Mouse (Mus musculus): ENCODE measurements around the gene Adam23. TPM values are rescaled to one million over a fixed set of nuclear protein-coding genes. Genes with fewer than 3 reads are reported as not detected.

The Adam23 gene
- polyA plus RNA-seq, 1 experiment from 2014 or later: 4.5 TPM

- no peaks in the 10 kb centered on the region for H3K27me3 ChIP-seq (ENCODE audit: insufficient read depth, low read length)
- no peak overlapping the region for H3K27ac ChIP-seq (ENCODE audit: low read depth)
- ATAC-seq (no peak), DNase-seq (no peak)
- TF ChIP-seq CTCF (IDR thresholded peaks at IDR 0.05; ENCODE audit: low read depth): no peak
- no peak overlapping the region for H3K4me3 ChIP-seq (ENCODE audit: low read depth, low read length)
- no peaks in the 10 kb centered on the region for H3K9me3 ChIP-seq (ENCODE audit: low read length)
- H3K9ac ChIP-seq (replicated peaks): no peak overlapping the region
- H3K36me3 ChIP-seq (replicated peaks; ENCODE audit: insufficient read depth, low read length): no peaks in the 10 kb centered on the region
- WGBS (ENCODE audit: insufficient replicate concordance): 68% methylated on average over 6 of the region's 6 CpGs
- no peak overlapping the region for H3K4me2 ChIP-seq (ENCODE audit: low read depth, low read length)
- H3K4me1 ChIP-seq (ENCODE audit: insufficient read depth): no peaks in the 10 kb centered on the region
Measured at GRCm38 (mm10) chr1:63459926-63460325, 14.2 kb downstream of the Adam23 start.

GRCm38 (mm10) chr1:63464441-63464840 is 18.8 kb downstream of the Adam23 start:
- TF ChIP-seq EP300 (IDR thresholded peaks at IDR 0.05; ENCODE audit: low read depth) (no peak), CTCF (IDR thresholded peaks at IDR 0.05; ENCODE audit: low read depth) (no peak)
- no peak overlapping the region for H3K27ac ChIP-seq (ENCODE audit: low read depth)
- no peak overlapping the region for H3K9ac ChIP-seq (replicated peaks)
- ATAC-seq (no peak), DNase-seq (no peak)
- no peaks in the 10 kb centered on the region for H3K9me3 ChIP-seq (ENCODE audit: low read length)
- 75% methylated on average over 1 of the region's 1 CpGs for WGBS (ENCODE audit: insufficient replicate concordance)
- no peak overlapping the region for H3K4me3 ChIP-seq (ENCODE audit: low read depth, low read length)
- H3K36me3 ChIP-seq (replicated peaks; ENCODE audit: insufficient read depth, low read length): no peaks in the 10 kb centered on the region
- H3K4me1 ChIP-seq (ENCODE audit: insufficient read depth): no peaks in the 10 kb centered on the region
- no peak overlapping the region for H3K4me2 ChIP-seq (ENCODE audit: low read depth, low read length)
- H3K27me3 ChIP-seq (ENCODE audit: insufficient read depth, low read length): no peaks in the 10 kb centered on the region

GRCm38 (mm10) chr1:63473272-63473671 is 27.6 kb downstream of the Adam23 start:
- 71% methylated on average over 2 of the region's 2 CpGs for WGBS (ENCODE audit: insufficient replicate concordance)
- Histone ChIP-seq H3K27me3 (ENCODE audit: insufficient read depth, low read length) (no peaks in the 10 kb centered on the region), H3K9ac (replicated peaks) (no peak overlapping the region), H3K4me2 (ENCODE audit: low read depth, low read length) (no peak overlapping the region), H3K4me3 (ENCODE audit: low read depth, low read length) (no peak overlapping the region), H3K4me1 (ENCODE audit: insufficient read depth) (no peaks in the 10 kb centered on the region), H3K27ac (ENCODE audit: low read depth) (no peak overlapping the region), H3K9me3 (ENCODE audit: low read length) (no peaks in the 10 kb centered on the region), H3K36me3 (replicated peaks; ENCODE audit: insufficient read depth, low read length) (no peaks in the 10 kb centered on the region)
- TF ChIP-seq EP300 (IDR thresholded peaks at IDR 0.05; ENCODE audit: low read depth) (no peak), CTCF (IDR thresholded peaks at IDR 0.05; ENCODE audit: low read depth) (no peak)
- ATAC-seq (no peak), DNase-seq (no peak)

DNA sequence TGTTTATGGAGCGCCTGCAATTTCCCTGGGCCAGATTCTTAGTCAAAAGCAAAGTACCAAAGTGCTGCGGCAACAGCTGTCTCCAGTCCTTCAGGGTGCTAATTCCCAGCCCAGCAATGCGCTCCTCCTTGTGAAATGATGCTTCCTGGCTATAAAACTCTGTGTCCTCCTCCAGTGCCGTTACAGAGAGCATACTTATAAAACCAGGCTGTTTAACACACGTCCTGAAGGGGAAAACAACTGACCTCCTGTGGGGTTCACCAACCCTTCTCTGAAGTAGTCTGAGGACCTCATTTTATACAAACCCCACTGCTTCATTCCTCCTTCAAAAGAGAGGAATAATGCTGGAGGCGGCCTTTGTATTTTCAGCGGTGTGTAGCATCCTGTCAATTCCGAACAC is 28.0 kb downstream of the Adam23 start:
- no peak overlapping the region for H3K4me3 ChIP-seq (ENCODE audit: low read depth, low read length)
- no peak overlapping the region for H3K4me2 ChIP-seq (ENCODE audit: low read depth, low read length)
- H3K9me3 ChIP-seq (ENCODE audit: low read length): no peaks in the 10 kb centered on the region
- H3K9ac ChIP-seq (replicated peaks): no peak overlapping the region
- H3K36me3 ChIP-seq (replicated peaks; ENCODE audit: insufficient read depth, low read length): no peaks in the 10 kb centered on the region
- DNase-seq: no peak
- H3K27me3 ChIP-seq (ENCODE audit: insufficient read depth, low read length): no peaks in the 10 kb centered on the region
- no peaks in the 10 kb centered on the region for H3K4me1 ChIP-seq (ENCODE audit: insufficient read depth)
- ATAC-seq: no peak
- H3K27ac ChIP-seq (ENCODE audit: low read depth): no peak overlapping the region
- WGBS (ENCODE audit: insufficient replicate concordance): 61% methylated on average over 8 of the region's 8 CpGs
- TF ChIP-seq CTCF (IDR thresholded peaks at IDR 0.05; ENCODE audit: low read depth) (no peak), EP300 (IDR thresholded peaks at IDR 0.05; ENCODE audit: low read depth) (no peak)

- ATAC-seq (no peak), DNase-seq (no peak)
- H3K36me3 ChIP-seq (replicated peaks; ENCODE audit: insufficient read depth, low read length): no peaks in the 10 kb centered on the region
- 78% methylated on average over 5 of the region's 5 CpGs for WGBS (ENCODE audit: insufficient replicate concordance)
- no peak overlapping the region for H3K9ac ChIP-seq (replicated peaks)
- no peak for TF ChIP-seq EP300 (IDR thresholded peaks at IDR 0.05; ENCODE audit: low read depth)
- TF ChIP-seq CTCF (IDR thresholded peaks at IDR 0.05; ENCODE audit: low read depth): no peak
- no peaks in the 10 kb centered on the region for H3K27me3 ChIP-seq (ENCODE audit: insufficient read depth, low read length)
- H3K9me3 ChIP-seq (ENCODE audit: low read length): no peaks in the 10 kb centered on the region
- H3K27ac ChIP-seq (ENCODE audit: low read depth): no peak overlapping the region
- no peak overlapping the region for H3K4me3 ChIP-seq (ENCODE audit: low read depth, low read length)
- no peaks in the 10 kb centered on the region for H3K4me1 ChIP-seq (ENCODE audit: insufficient read depth)
- no peak overlapping the region for H3K4me2 ChIP-seq (ENCODE audit: low read depth, low read length)
Measured at GRCm38 (mm10) chr1:63478946-63479345, 33.3 kb downstream of the Adam23 start.

DNA sequence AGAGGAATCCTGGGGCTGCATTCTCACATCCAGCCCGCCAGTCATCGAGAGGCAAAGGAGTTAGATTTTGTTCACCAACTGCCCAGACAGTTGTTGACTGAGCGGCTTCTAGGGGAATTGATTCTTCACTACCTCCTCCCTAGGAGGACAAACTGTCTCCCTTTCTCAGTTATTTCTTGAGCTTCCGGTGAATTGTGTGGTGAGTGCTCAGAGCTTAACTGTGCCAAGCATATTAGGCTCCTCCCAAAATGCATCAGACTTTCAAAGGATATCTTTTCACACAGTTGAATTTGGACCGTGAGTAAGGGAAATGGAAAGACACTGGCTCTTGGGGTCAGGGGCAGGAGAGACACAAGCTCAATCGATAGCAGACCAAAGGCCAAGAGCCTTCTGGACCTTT is 39.0 kb downstream of the Adam23 start:
- WGBS (ENCODE audit: insufficient replicate concordance): 77% methylated on average over 6 of the region's 6 CpGs

DNA sequence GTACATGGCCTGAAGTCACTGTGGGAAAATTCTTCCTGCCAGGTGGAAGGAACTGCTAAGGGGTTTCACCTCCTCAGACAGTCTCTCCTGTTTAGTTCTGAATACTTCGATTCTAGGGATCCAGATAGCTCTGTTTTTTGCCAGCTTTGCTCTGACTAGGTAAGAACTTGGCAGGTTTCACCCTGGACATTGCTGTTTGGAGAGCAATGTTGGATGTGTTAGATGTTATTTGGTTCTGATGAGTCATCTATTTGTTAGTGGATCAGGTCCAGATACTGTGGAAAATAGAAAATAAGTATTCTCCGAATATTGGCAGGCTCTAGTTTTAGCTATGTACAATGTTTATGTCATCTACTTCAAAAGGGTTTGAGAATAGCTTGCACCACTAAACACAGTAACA is 41.0 kb downstream of the Adam23 start:
- no peaks in the 10 kb centered on the region for H3K27me3 ChIP-seq (ENCODE audit: insufficient read depth, low read length)
- H3K36me3 ChIP-seq (replicated peaks; ENCODE audit: insufficient read depth, low read length): no peaks in the 10 kb centered on the region
- H3K27ac ChIP-seq (ENCODE audit: low read depth): no peak overlapping the region
- no peaks in the 10 kb centered on the region for H3K9me3 ChIP-seq (ENCODE audit: low read length)
- H3K9ac ChIP-seq (replicated peaks): no peak overlapping the region
- H3K4me1 ChIP-seq (ENCODE audit: insufficient read depth): no peaks in the 10 kb centered on the region
- WGBS (ENCODE audit: insufficient replicate concordance): 72% methylated on average over 2 of the region's 2 CpGs
- H3K4me2 ChIP-seq (ENCODE audit: low read depth, low read length): no peak overlapping the region
- no peak for DNase-seq
- no peak for ATAC-seq
- no peak for TF ChIP-seq EP300 (IDR thresholded peaks at IDR 0.05; ENCODE audit: low read depth)
- no peak for TF ChIP-seq CTCF (IDR thresholded peaks at IDR 0.05; ENCODE audit: low read depth)
- H3K4me3 ChIP-seq (ENCODE audit: low read depth, low read length): no peak overlapping the region

More for the DNA sequence above, 39.0 kb downstream of the Adam23 start:
- no peak for TF ChIP-seq CTCF (IDR thresholded peaks at IDR 0.05; ENCODE audit: low read depth)
- TF ChIP-seq EP300 (IDR thresholded peaks at IDR 0.05; ENCODE audit: low read depth): no peak
- DNase-seq (no peak), ATAC-seq (no peak)
- Histone ChIP-seq H3K4me2 (ENCODE audit: low read depth, low read length) (no peak overlapping the region), H3K9ac (replicated peaks) (no peak overlapping the region), H3K27ac (ENCODE audit: low read depth) (no peak overlapping the region), H3K27me3 (ENCODE audit: insufficient read depth, low read length) (no peaks in the 10 kb centered on the region), H3K4me1 (ENCODE audit: insufficient read depth) (no peaks in the 10 kb centered on the region), H3K36me3 (replicated peaks; ENCODE audit: insufficient read depth, low read length) (no peaks in the 10 kb centered on the region), H3K4me3 (ENCODE audit: low read depth, low read length) (no peak overlapping the region), H3K9me3 (ENCODE audit: low read length) (no peaks in the 10 kb centered on the region)
